In the genomic region with DNA sequence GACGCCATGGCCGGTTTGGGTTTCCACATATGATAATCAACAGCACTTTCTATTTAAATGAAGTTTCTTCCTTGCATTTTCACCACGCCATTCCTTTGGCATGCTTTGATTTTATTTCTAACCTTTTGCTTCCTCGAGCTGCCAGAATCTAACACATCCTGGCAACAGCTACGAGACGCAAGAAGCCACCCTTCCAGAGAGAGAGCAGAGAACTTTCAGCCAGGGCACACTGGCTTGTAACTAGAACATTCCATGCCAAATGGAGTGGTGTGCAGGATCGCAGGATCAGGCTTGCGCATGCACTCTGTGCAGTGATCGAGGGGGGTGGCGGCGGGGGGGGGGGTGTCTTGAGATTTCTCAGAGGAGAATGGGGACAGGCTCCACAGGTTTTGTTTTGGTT, we compare ENCODE assay signal across 13 mouse cellular contexts. TPM values are rescaled to one million over a fixed set of nuclear protein-coding genes. Genes with fewer than 3 reads are reported as not detected.
DNase-seq lines count a peak whose midpoint lies in the region; ATAC-seq and TF ChIP-seq lines count a peak whose summit lies in the region.
"Had no signal": no experiment of that assay in that cellular context is flagged by ENCODE, and none has a peak within 500 bp of the region (broad histone marks: within the 10 kb centered on the region; RNA-seq: fewer than 3 reads in every experiment).

No protein-coding gene starts in this region.

- H3K4me1 ChIP-seq in stomach, embryonic 14.5 days (ENCODE audit: control insufficient read depth, insufficient read depth, low read length): peaks cover 22% of the 10 kb centered on the region; the same call in 1 of the 2 replicates
- H3K4me1 ChIP-seq in stomach, postnatal 0 days (replicated peaks; ENCODE audit: control insufficient read depth, insufficient read depth): peaks cover 10% of the 10 kb centered on the region; the same call in 1 of the 2 replicates

- no peak overlapping the region for H3K9ac ChIP-seq in stomach, embryonic 14.5 days (replicated peaks; ENCODE audit: low read depth, low read length)
- no peak overlapping the region for H3K9ac ChIP-seq in stomach, postnatal 0 days (ENCODE audit: low read length)
- H3K9ac ChIP-seq: limb, embryonic 13.5 days had no signal

- no peak overlapping the region for H3K4me2 ChIP-seq in stomach, embryonic 14.5 days (replicated peaks; ENCODE audit: low read depth, low read length)
- no peak overlapping the region for H3K4me2 ChIP-seq in stomach, postnatal 0 days (replicated peaks; ENCODE audit: low read depth)
- H3K4me2 ChIP-seq: limb, embryonic 13.5 days had no signal

- intact Hi-C loops in gastrocnemius, postnatal 36 days (cut with DNase I): no loop called here

- no peak for TF ChIP-seq CTCF in stomach, postnatal 0 days (IDR thresholded peaks at IDR 0.05; ENCODE audit: low read depth)

- no peaks in the 10 kb centered on the region for H3K9me3 ChIP-seq in stomach, embryonic 14.5 days (ENCODE audit: control insufficient read depth, low read depth, low read length)
- H3K9me3 ChIP-seq in stomach, postnatal 0 days (ENCODE audit: control insufficient read depth, low read length): no peaks in the 10 kb centered on the region
- H3K9me3 ChIP-seq: limb, embryonic 13.5 days had no signal

- 66% methylated on average over 11 of the region's 11 CpGs for WGBS in stomach, embryonic 14.5 days
- 54% methylated on average over 11 of the region's 11 CpGs for WGBS in stomach, postnatal 0 days

- no peaks in the 10 kb centered on the region for H3K36me3 ChIP-seq in stomach, embryonic 14.5 days (ENCODE audit: control insufficient read depth, insufficient read depth, low read length)
- H3K36me3 ChIP-seq in stomach, postnatal 0 days (ENCODE audit: control insufficient read depth, insufficient read depth, low read length): no peaks in the 10 kb centered on the region
- H3K36me3 ChIP-seq: limb, embryonic 13.5 days had no signal

- peak; percentile 29 to 41 for DNase-seq in gastrocnemius, adult 8-10 months (ENCODE audit: low spot score in 2 of 2)
- no peak for DNase-seq in gastrocnemius, postnatal 36 days
- no peak for DNase-seq in stomach, postnatal 0 days (ENCODE audit: low spot score)
- DNase-seq in kidney, postnatal 36 days: peak; percentile 60 to 67
- DNase-seq in skeletal muscle tissue, adult 2 months (ENCODE audit: low read depth, low spot score): peak; percentile 83
- DNase-seq in spleen, postnatal 14 days (ENCODE audit: low spot score in 2 of 2): no peak
- DNase-seq: right cerebral cortex, adult 18-20 months; thymus, adult 18-20 months had no signal

- no peak overlapping the region for H3K4me3 ChIP-seq in stomach, embryonic 14.5 days (ENCODE audit: low read depth, low read length)
- no peak overlapping the region for H3K4me3 ChIP-seq in stomach, postnatal 0 days (ENCODE audit: low read depth, low read length)
- H3K4me3 ChIP-seq: limb, embryonic 13.5 days had no signal

- no peak for TF ChIP-seq EP300 in stomach, postnatal 0 days (optimal IDR thresholded peaks at IDR 0.05)

- H3K27me3 ChIP-seq in stomach, embryonic 14.5 days (ENCODE audit: control insufficient read depth, insufficient read depth, low read length): no peaks in the 10 kb centered on the region
- no peaks in the 10 kb centered on the region for H3K27me3 ChIP-seq in stomach, postnatal 0 days (ENCODE audit: control insufficient read depth, insufficient read depth, low read length)
- H3K27me3 ChIP-seq: limb, embryonic 13.5 days had no signal

- ATAC-seq in stomach, embryonic 14.5 days (ENCODE audit: insufficient number of reproducible peaks, insufficient read depth, low FRiP score, low read depth): no peak
- no peak; the same call in 1 of the 2 replicates for ATAC-seq in stomach, postnatal 0 days (ENCODE audit: low FRiP score, low TSS enrichment)
- ATAC-seq in megakaryocyte progenitor cell, adult 5-6 weeks (replicated peaks; ENCODE audit: poor library complexity): no peak
- ATAC-seq: activated CD4-positive, CD25-positive, alpha-beta regulatory T cell, adult 4 months; forebrain, embryonic 14.5 days had no signal

- H3K27ac ChIP-seq in stomach, embryonic 14.5 days (ENCODE audit: low read length): peak overlapping the region; percentile 10; the same call in 1 of the 2 replicates
- no peak overlapping the region for H3K27ac ChIP-seq in stomach, postnatal 0 days (replicated peaks)
- H3K27ac ChIP-seq: limb, embryonic 13.5 days had no signal

RNA-seq across cellular contexts. Expression of gene Srsf10, which starts 23.5 kb away (rescaled TPM):
- 10 to 100 TPM; 14.3 to 27.1 (median 22.0) TPM for total RNA-seq in gastrocnemius, adult 8-10 months (2022)
- 10 to 100 TPM; 23.7 to 23.9 TPM for total RNA-seq in gastrocnemius, postnatal 36 days (2021)
- polyA plus RNA-seq in stomach, embryonic 14.5 days (2014; fragmentation: Nextera tagmentation; extraction: Ambion mirVana): 297 and 298 TPM in 2 replicates
- polyA plus RNA-seq in stomach, postnatal 0 days (2015; fragmentation: Nextera tagmentation; extraction: Ambion mirVana): 83.7 and 88.1 TPM in 2 replicates
- 195 and 208 TPM in 2 replicates for total RNA-seq in megakaryocyte progenitor cell, adult 5-6 weeks (2015)
- total RNA-seq in megakaryocyte progenitor cell, adult 5-6 weeks (2017): 200 and 240 TPM in 2 replicates

RNA-seq across cellular contexts. Expression of gene Pnrc2, which starts 41.6 kb away (rescaled TPM):
- 10 to 100 TPM; 30.2 to 36.3 (median 32.7) TPM for total RNA-seq in gastrocnemius, adult 8-10 months (2022)
- 10 to 100 TPM; 25.4 to 31.2 TPM for total RNA-seq in gastrocnemius, postnatal 36 days (2021)
- polyA plus RNA-seq in stomach, embryonic 14.5 days (2014; fragmentation: Nextera tagmentation; extraction: Ambion mirVana): 172 and 189 TPM in 2 replicates
- polyA plus RNA-seq in stomach, postnatal 0 days (2015; fragmentation: Nextera tagmentation; extraction: Ambion mirVana): 101 TPM in 2 replicates
- total RNA-seq in megakaryocyte progenitor cell, adult 5-6 weeks (2015): 151 TPM in 2 replicates
- 131 and 154 TPM in 2 replicates for total RNA-seq in megakaryocyte progenitor cell, adult 5-6 weeks (2017)

Comparison
In these comparisons a context has a peak if more than half of its experiments do, and no peak if none do; other contexts are left out.
1. DNase-seq: peak in gastrocnemius, adult 8-10 months (2 of 2), kidney, postnatal 36 days (2 of 2) and skeletal muscle tissue, adult 2 months (single experiment); none in gastrocnemius, postnatal 36 days (0 of 2), stomach, postnatal 0 days (single experiment) and spleen, postnatal 14 days (0 of 2).
2. RNA of gene Srsf10, which starts 23.5 kb away (total RNA-seq): 195 to 240 TPM in megakaryocyte progenitor cell, adult 5-6 weeks; 23.7 to 23.9 TPM in gastrocnemius, postnatal 36 days and 14.3 to 27.1 TPM in gastrocnemius, adult 8-10 months; every median in the first group is over 4 times any median in the second.